Mouse (Mus musculus) liver, adult 2 months (tissue): ENCODE data around the gene Ankrd2. TPM values are rescaled to one million over a fixed set of nuclear protein-coding genes. Genes with fewer than 3 reads are reported as not detected.
A peak's percentile ranks its signal among the peaks of the same experiment; 100 is the strongest.

Experiments
- DNase-seq: peaks from one replicate; pipeline ENCODE4 v3.0.0-alpha.2; 2011; ENCODE audit warnings: low read depth, low spot score; ENCODE audit errors: extremely low read depth
- H3K27ac ChIP-seq: fragments of 200-500 bp; replicated peaks from 2 replicates; pipeline ENCODE4 v1.5.1; 2012; ENCODE audit warnings: low read depth, mild to moderate bottlenecking, control low read depth, inconsistent platforms, low read length; ENCODE audit not compliant: insufficient read depth
- H3K27me3 ChIP-seq: fragments of 200-500 bp; 2 replicates; pipeline ENCODE4 v1.6.1; 2012; ENCODE audit warnings: mild to moderate bottlenecking, moderate library complexity, low read length, inconsistent platforms; ENCODE audit not compliant: control insufficient read depth, insufficient read depth
- H3K36me3 ChIP-seq: fragments of 200-500 bp; 2 replicates; pipeline ENCODE4 v1.6.1; 2012; ENCODE audit warnings: low read length, inconsistent platforms; ENCODE audit not compliant: control insufficient read depth, insufficient read depth
- H3K4me1 ChIP-seq: fragments of 200-500 bp; 2 replicates; pipeline ENCODE4 v1.6.1; 2011; ENCODE audit warnings: low read length; ENCODE audit not compliant: control insufficient read depth, insufficient read depth
- H3K4me3 ChIP-seq: fragments of 200-500 bp; 2 replicates; pipeline ENCODE4 v1.5.1; 2011; ENCODE audit warnings: low read depth, mild to moderate bottlenecking, control low read depth, low read length, moderate library complexity; ENCODE audit not compliant: insufficient read depth
- H3K79me2 ChIP-seq: fragments of 200-500 bp; 2 replicates; pipeline ENCODE4 v1.6.1; 2012; ENCODE audit warnings: inconsistent platforms, mild to moderate bottlenecking, low read length, moderate library complexity; ENCODE audit not compliant: control insufficient read depth, insufficient read depth
- H3K9ac ChIP-seq: fragments of 200-500 bp; 2 replicates; pipeline ENCODE4 v1.6.1; 2012; ENCODE audit warnings: low read depth, mild to moderate bottlenecking, control low read depth, inconsistent platforms, low read length
- CTCF ChIP-seq: fragments of 200-500 bp; IDR thresholded peaks from 2 replicates; pipeline ENCODE4 v1.5.1; 2011; ENCODE audit warnings: low read depth, low read length, control low read depth
- POLR2A ChIP-seq: fragments of 200-500 bp; IDR thresholded peaks from 2 replicates; pipeline ENCODE4 v1.6.1; 2011; ENCODE audit warnings: low read length, control low read depth; ENCODE audit not compliant: insufficient read depth; ENCODE audit errors: extremely low read depth
- WGBS: fragments of 180-500 bp; shearing (Covaris S2); methylation state at CpG from one replicate; pipeline ENCODE4 v1.1.7; 2018; 5-methylcytosine and 5-hydroxymethylcytosine counted together
- polyA plus RNA-seq: library from polyadenylated mRNA; depleted of rRNA; stranded (reverse); fragments of >200 nt; gene quantifications from 2 replicates; pipeline ENCODE4 v1.2.3, GENCODE M21; 2012; rRNA removed
- total RNA-seq: library from RNA; depleted of rRNA; stranded (reverse); fragments of >200 nt; gene quantifications from 2 replicates; pipeline ENCODE4 v1.2.3, GENCODE M21; 2014; rRNA removed

Gene Ankrd2
- total RNA-seq (1.1 and 1.2 TPM in 2 replicates), polyA plus RNA-seq (0.37 and 0.65 TPM in 2 replicates)

GRCm38 (mm10) chr19:42035456-42036248 lies at the start of gene Ankrd2:
Ankrd2 (plus strand) TSS chr19:42036000.
- peak; percentile 92 for DNase-seq
- peaks cover 2% of the 10 kb centered on the region; the same call in 1 of the 2 replicates for H3K4me1 ChIP-seq

GRCm38 (mm10) chr19:41987206-41987605 lies 48.6 kb upstream of the Ankrd2 start:
- Histone ChIP-seq H3K27me3 (no peaks in the 10 kb centered on the region), H3K9ac (no peak overlapping the region), H3K4me1 (peaks cover 8% of the 10 kb centered on the region), H3K27ac (no peak overlapping the region), H3K36me3 (no peaks in the 10 kb centered on the region), H3K79me2 (peaks cover 49% of the 10 kb centered on the region), H3K4me3 (no peak overlapping the region)
- WGBS = 93% methylated on average over 4 of the region's 4 CpGs
- DNase-seq = no peak
- TF ChIP-seq POLR2A (no peak), CTCF (no peak)

More at GRCm38 (mm10) chr19:42035456-42036248, at the start of gene Ankrd2:
- Histone ChIP-seq H3K4me3 (no peak within 1 kb of the TSS), H3K9ac (peak within 1 kb of the TSS; percentile 10; the same call in 1 of the 2 replicates), H3K27me3 (no peaks in the 10 kb centered on the region), H3K36me3 (no peaks in the 10 kb centered on the region), H3K27ac (no peak within 1 kb of the TSS), H3K79me2 (no peaks in the 10 kb centered on the region)
- WGBS = 50% methylated on average over 19 of the region's 19 CpGs
- TF ChIP-seq CTCF (peak; percentile 93), POLR2A (0 out of 2 replicates have a peak, but pooled peaks have one; percentile 13)

DNA sequence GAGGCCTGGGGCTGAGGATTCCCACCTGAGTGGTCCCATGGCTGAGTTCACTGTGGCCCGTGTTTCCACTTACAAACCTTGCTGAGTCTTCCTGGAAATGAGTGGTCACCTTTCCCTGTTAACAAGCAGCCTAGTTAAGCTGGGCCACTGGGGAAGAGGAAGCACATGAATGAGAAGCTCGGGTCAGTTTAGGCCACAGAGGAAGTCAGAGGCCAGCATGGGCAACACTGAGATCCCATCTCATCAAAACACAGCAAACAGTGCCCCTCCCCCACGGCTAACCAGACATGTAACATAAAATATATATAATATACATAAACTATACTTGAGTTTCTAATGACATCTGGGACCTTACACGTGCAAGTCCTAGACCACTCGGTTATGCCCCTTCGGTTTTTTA lies 46.0 kb upstream of the Ankrd2 start:
- Histone ChIP-seq H3K79me2 (peaks cover 57% of the 10 kb centered on the region), H3K27ac (no peak overlapping the region), H3K9ac (no peak overlapping the region), H3K4me1 (peaks cover 8% of the 10 kb centered on the region), H3K36me3 (no peaks in the 10 kb centered on the region), H3K27me3 (no peaks in the 10 kb centered on the region), H3K4me3 (no peak overlapping the region)
- 74% methylated on average over 6 of the region's 6 CpGs for WGBS
- TF ChIP-seq POLR2A (no peak), CTCF (no peak)
- no peak for DNase-seq

- no peaks in the 10 kb centered on the region for H3K27me3 ChIP-seq
- 77% methylated on average over 6 of the region's 6 CpGs for WGBS
- H3K9ac ChIP-seq = 0 out of 2 replicates have a peak overlapping the region, but pooled peaks have one; percentile 11
- peaks cover 6% of the 10 kb centered on the region for H3K4me1 ChIP-seq
- DNase-seq = no peak
- TF ChIP-seq POLR2A = no peak
- TF ChIP-seq CTCF = no peak
- no peaks in the 10 kb centered on the region for H3K36me3 ChIP-seq
- H3K27ac ChIP-seq = peak overlapping the region; percentile 27
- H3K4me3 ChIP-seq = no peak overlapping the region
- H3K79me2 ChIP-seq = peaks cover 54% of the 10 kb centered on the region; the same call in 1 of the 2 replicates
Measured at GRCm38 (mm10) chr19:41991926-41992477, 43.8 kb upstream of the Ankrd2 start.

GRCm38 (mm10) chr19:41992971-41993370 lies 42.8 kb upstream of the Ankrd2 start:
- no peak for DNase-seq
- Histone ChIP-seq H3K27ac (no peak overlapping the region), H3K27me3 (no peaks in the 10 kb centered on the region), H3K4me1 (peaks cover 6% of the 10 kb centered on the region), H3K9ac (no peak overlapping the region), H3K79me2 (peaks cover 56% of the 10 kb centered on the region; the same call in 1 of the 2 replicates), H3K36me3 (no peaks in the 10 kb centered on the region), H3K4me3 (no peak overlapping the region)
- TF ChIP-seq CTCF = no peak
- WGBS = 75% methylated on average over 2 of the region's 2 CpGs
